Mouse (Mus musculus) spleen, postnatal 4 days (tissue): ENCODE measurements around the gene Tspan9.

Experiments used
- DNase-seq, 2 experiments: peaks; one replicate each; pipeline ENCODE4 v3.0.0; 2022; ENCODE audit warnings: low spot score in 2 of 2

Tspan9 gene

GRCm38 (mm10) chr6:128102296-128102999 is 40.9 kb downstream of the Tspan9 start:
- DNase-seq: no peak

- DNase-seq: no peak
Observed at GRCm38 (mm10) chr6:128099871-128100270, 43.5 kb downstream of the Tspan9 start.

- no peak for DNase-seq
Observed at GRCm38 (mm10) chr6:128099190-128099589, 44.2 kb downstream of the Tspan9 start.

GRCm38 (mm10) chr6:128096521-128096920 is 46.9 kb downstream of the Tspan9 start:
- no peak for DNase-seq

GRCm38 (mm10) chr6:128095906-128096305 is 47.5 kb downstream of the Tspan9 start:
- no peak for DNase-seq

- DNase-seq: no peak
Observed at GRCm38 (mm10) chr6:128095131-128095530, 48.3 kb downstream of the Tspan9 start.

- DNase-seq: no peak
Observed at GRCm38 (mm10) chr6:128093856-128094628, 49.4 kb downstream of the Tspan9 start.

- DNase-seq: no peak
Observed at GRCm38 (mm10) chr6:128092621-128093020, 50.8 kb downstream of the Tspan9 start.

- DNase-seq: no peak
Observed at GRCm38 (mm10) chr6:128091833-128092166, 51.6 kb downstream of the Tspan9 start.

- DNase-seq: no peak
Observed at GRCm38 (mm10) chr6:128090985-128091832, 52.2 kb downstream of the Tspan9 start.

- DNase-seq: no peak
Observed at GRCm38 (mm10) chr6:128089770-128090702, 53.4 kb downstream of the Tspan9 start.

GRCm38 (mm10) chr6:128088746-128089523 is 54.5 kb downstream of the Tspan9 start:
- DNase-seq: no peak

GRCm38 (mm10) chr6:128085488-128086066 is 57.8 kb downstream of the Tspan9 start:
- DNase-seq: no peak

GRCm38 (mm10) chr6:128083305-128083704 is 60.1 kb downstream of the Tspan9 start:
- no peak for DNase-seq

- no peak for DNase-seq
Observed at GRCm38 (mm10) chr6:128081781-128082180, 61.6 kb downstream of the Tspan9 start.

- DNase-seq: no peak
Observed at GRCm38 (mm10) chr6:128081293-128081692, 62.1 kb downstream of the Tspan9 start.

GRCm38 (mm10) chr6:128079576-128080224 is 63.7 kb downstream of the Tspan9 start:
- DNase-seq: no peak

GRCm38 (mm10) chr6:128078508-128078907 is 64.9 kb downstream of the Tspan9 start:
- DNase-seq: no peak
